Mouse (Mus musculus) forebrain, embryonic 16.5 days (tissue): Measurements from ENCODE around the gene Dleu7. TPM values are rescaled to one million over a fixed set of nuclear protein-coding genes. Genes with fewer than 3 reads are reported as not detected.
A peak's percentile ranks its signal among the peaks of the same experiment; 100 is the strongest.

Source experiments
- ATAC-seq: fragments of 200-750 bp; cut with Nextera tagmentation; 2 replicates; pipeline ENCODE4 v1.8.0; 2017; ENCODE audit warnings: mild to moderate bottlenecking, moderate library complexity
- H3K27ac ChIP-seq: fragments of 300-500 bp; sonication (generic); 2 replicates; pipeline ENCODE4 v1.5.1; 2014; ENCODE audit warnings: low read length, control low read depth
- H3K27me3 ChIP-seq: fragments of 300-500 bp; sonication (generic); replicated peaks from 2 replicates; pipeline ENCODE4 v1.6.1; 2014; ENCODE audit warnings: low read length; ENCODE audit not compliant: control insufficient read depth, insufficient read depth
- H3K36me3 ChIP-seq: fragments of 300-500 bp; sonication (generic); 2 replicates; pipeline ENCODE4 v1.6.1; 2014; ENCODE audit not compliant: control insufficient read depth, insufficient read depth
- H3K4me1 ChIP-seq: fragments of 300-500 bp; sonication (generic); replicated peaks from 2 replicates; pipeline ENCODE4 v1.6.1; 2014; ENCODE audit warnings: low read length; ENCODE audit not compliant: control insufficient read depth, insufficient read depth
- H3K4me2 ChIP-seq: fragments of 300-500 bp; sonication (generic); 2 replicates; pipeline ENCODE4 v1.6.1; 2014; ENCODE audit warnings: mild to moderate bottlenecking, low read length, control low read depth
- H3K4me3 ChIP-seq: fragments of 300-500 bp; sonication (generic); replicated peaks from 2 replicates; pipeline ENCODE4 v1.5.1; 2014; ENCODE audit warnings: mild to moderate bottlenecking, low read length, control low read depth
- H3K9ac ChIP-seq: fragments of 300-500 bp; sonication (generic); replicated peaks from 2 replicates; pipeline ENCODE4 v1.6.1; 2014; ENCODE audit warnings: low read depth, low read length, control low read depth
- H3K9me3 ChIP-seq: fragments of 300-500 bp; sonication (generic); 2 replicates; pipeline ENCODE4 v1.6.1; 2016; ENCODE audit warnings: low read length; ENCODE audit not compliant: control insufficient read depth
- WGBS: fragments of 180-500 bp; shearing (Covaris S2); extraction: QIAGEN DNeasy Blood & Tissue Kit; methylation state at CpG from one replicate; pipeline ENCODE4 v1.1.7; 2014; 5-methylcytosine and 5-hydroxymethylcytosine counted together
- polyA plus RNA-seq: library from polyadenylated mRNA; unstranded; fragments of >200 nt; fragmentation: Nextera tagmentation; extraction: Ambion mirVana; gene quantifications from 2 replicates; pipeline ENCODE4 v1.2.1, GENCODE M21; 2015

Dleu7 gene
- polyA plus RNA-seq, 1 experiment from 2014 or later = 21.0 TPM

GRCm38 (mm10) chr14:62230968-62231367 is 61.9 kb downstream of the Dleu7 start:
- no peaks in the 10 kb centered on the region for H3K36me3 ChIP-seq
- H3K4me3 ChIP-seq = no peak overlapping the region
- H3K4me1 ChIP-seq = peaks cover 12% of the 10 kb centered on the region
- WGBS = 40% methylated on average over 3 of the region's 3 CpGs
- no peaks in the 10 kb centered on the region for H3K9me3 ChIP-seq
- no peak overlapping the region for H3K9ac ChIP-seq
- no peak for ATAC-seq
- no peak overlapping the region for H3K27ac ChIP-seq
- H3K27me3 ChIP-seq = no peaks in the 10 kb centered on the region
- no peak overlapping the region for H3K4me2 ChIP-seq

GRCm38 (mm10) chr14:62227101-62227500 is 65.7 kb downstream of the Dleu7 start:
- Histone ChIP-seq H3K4me3 (peak overlapping the region; percentile 18), H3K36me3 (no peaks in the 10 kb centered on the region), H3K4me2 (peak overlapping the region; percentile 39), H3K9ac (no peak overlapping the region), H3K27me3 (no peaks in the 10 kb centered on the region), H3K27ac (peak overlapping the region; percentile 65), H3K9me3 (no peaks in the 10 kb centered on the region), H3K4me1 (peaks cover 12% of the 10 kb centered on the region)
- 6% methylated on average over 5 of the region's 5 CpGs for WGBS
- ATAC-seq = peak; percentile 82

- H3K9me3 ChIP-seq = no peaks in the 10 kb centered on the region
- peaks cover 12% of the 10 kb centered on the region for H3K4me1 ChIP-seq
- 11% methylated on average over 11 of the region's 11 CpGs for WGBS
- peak; percentile 91 for ATAC-seq
- H3K27me3 ChIP-seq = no peaks in the 10 kb centered on the region
- no peaks in the 10 kb centered on the region for H3K36me3 ChIP-seq
- H3K27ac ChIP-seq = peak overlapping the region; percentile 65
- H3K4me3 ChIP-seq = peak overlapping the region; percentile 18
- peak overlapping the region; percentile 39 for H3K4me2 ChIP-seq
- no peak overlapping the region for H3K9ac ChIP-seq
These were observed 66.2 kb downstream of the Dleu7 start for GRCm38 (mm10) chr14:62226576-62227047.

Other genes starting within 250 kb of the Dleu7 start
- 47.9 and 64.0 TPM in 2 replicates for gene Rnaseh2b, start 458 bp downstream of the Dleu7 start, polyA plus RNA-seq
- 2.7 and 2.9 TPM in 2 replicates for gene Gucy1b2, start 163.2 kb upstream of the Dleu7 start, polyA plus RNA-seq